Mouse (Mus musculus) ES-E14 (cell line): Measurements from ENCODE around the gene E2f2.

Experiments used
- CHD2 ChIP-seq: IDR thresholded peaks from 2 replicates; pipeline ENCODE4 v1.6.1; 2014; ENCODE audit warnings: mild to moderate bottlenecking, low read depth, low read length, inconsistent platforms
- HCFC1 ChIP-seq: IDR thresholded peaks from 2 replicates; pipeline ENCODE4 v1.6.1; 2012; ENCODE audit warnings: low read length, inconsistent platforms, borderline replicate concordance; ENCODE audit not compliant: insufficient read depth

DNA sequence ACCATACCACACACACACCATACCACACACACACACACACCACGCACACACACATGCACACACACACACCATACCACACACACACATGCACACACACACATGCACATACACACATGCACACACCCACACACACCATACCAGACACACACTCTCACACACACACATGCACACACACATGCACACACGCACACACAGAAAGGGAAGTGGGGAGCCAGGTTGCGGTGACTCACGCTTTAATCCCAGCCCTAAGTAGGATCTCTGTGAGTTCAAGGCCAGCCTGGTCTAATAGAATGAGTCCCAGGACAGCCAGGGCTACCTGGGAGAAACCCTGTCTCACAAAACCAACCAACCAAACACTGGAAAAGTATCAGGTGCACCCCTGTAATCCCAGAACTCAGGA is 47.6 kb upstream of the E2f2 start:
- TF ChIP-seq HCFC1 (no peak), CHD2 (no peak)
